Mouse (Mus musculus) spleen, postnatal 10 days (tissue): Measurements from ENCODE around the gene Anxa8.

ENCODE experiments used
- DNase-seq, 2 experiments: peaks; one replicate each; pipeline ENCODE4 v3.0.0; 2021 to 2022; ENCODE audit warnings: low spot score in 2 of 2

Anxa8 gene

GRCm38 (mm10) chr14:34119046-34119723 lies 33.4 kb downstream of the Anxa8 start:
- DNase-seq, result no peak

GRCm38 (mm10) chr14:34120016-34120910 lies 34.5 kb downstream of the Anxa8 start:
- no peak for DNase-seq

GRCm38 (mm10) chr14:34120923-34121351 lies 35.2 kb downstream of the Anxa8 start:
- DNase-seq, result no peak

GRCm38 (mm10) chr14:34121691-34122090 lies 35.9 kb downstream of the Anxa8 start:
- no peak for DNase-seq

GRCm38 (mm10) chr14:34131216-34131615 lies 45.4 kb downstream of the Anxa8 start:
- no peak for DNase-seq

- DNase-seq, result no peak
Observed at GRCm38 (mm10) chr14:34135391-34135790, 49.6 kb downstream of the Anxa8 start.

- DNase-seq, result no peak
Observed at GRCm38 (mm10) chr14:34139671-34140664, 54.2 kb downstream of the Anxa8 start.

GRCm38 (mm10) chr14:34142316-34142715 lies 56.5 kb downstream of the Anxa8 start:
- DNase-seq, result no peak

- no peak for DNase-seq
Observed at GRCm38 (mm10) chr14:34142915-34143314, 57.1 kb downstream of the Anxa8 start.
